Mouse (Mus musculus) spleen, adult 2 months (tissue): ENCODE results near the gene Vmn2r17.

Experiments
- CTCF ChIP-seq: fragments of 200-500 bp; IDR thresholded peaks from 2 replicates; pipeline ENCODE4 v1.5.1; 2011; ENCODE audit warnings: mild to moderate bottlenecking, inconsistent platforms; ENCODE audit not compliant: insufficient read depth, insufficient read length, insufficient replicate concordance; ENCODE audit errors: extremely low read depth
- POLR2A ChIP-seq: fragments of 200-500 bp; IDR thresholded peaks from 2 replicates; pipeline ENCODE4 v1.6.1; 2011; ENCODE audit warnings: low read depth, low read length, inconsistent platforms

GRCm38 (mm10) chr5:109419388-109419787 lies at the start of gene Vmn2r17:
- no peak for TF ChIP-seq CTCF
- TF ChIP-seq POLR2A: no peak
